Mouse (Mus musculus) hindbrain, embryonic 14.5 days (tissue): ENCODE data around the gene Endov. TPM values are rescaled to one million over a fixed set of nuclear protein-coding genes. Genes with fewer than 3 reads are reported as not detected.
A peak's percentile ranks its signal among the peaks of the same experiment; 100 is the strongest.

ENCODE experiments used
- ATAC-seq: fragments of 200-750 bp; cut with Nextera tagmentation; 2 replicates; pipeline ENCODE4 v1.8.0; 2017; ENCODE audit warnings: moderate number of reproducible peaks, mild to moderate bottlenecking, moderate TSS enrichment, moderate library complexity; ENCODE audit not compliant: low FRiP score
- DNase-seq: peaks from one replicate; pipeline ENCODE4 v3.0.0-alpha.2; 2015; ENCODE audit warnings: low spot score
- H3K27ac ChIP-seq: fragments of 300-500 bp; sonication (generic); 2 replicates; pipeline ENCODE4 v1.5.1; 2014; ENCODE audit warnings: mild to moderate bottlenecking, moderate library complexity
- H3K27me3 ChIP-seq: fragments of 300-500 bp; sonication (generic); 2 replicates; pipeline ENCODE4 v1.6.1; 2014; ENCODE audit warnings: mild to moderate bottlenecking, low read length, mixed read lengths; ENCODE audit not compliant: control insufficient read depth, insufficient read depth
- H3K36me3 ChIP-seq: fragments of 300-500 bp; sonication (generic); replicated peaks from 2 replicates; pipeline ENCODE4 v1.6.1; 2014; ENCODE audit not compliant: control insufficient read depth, insufficient read depth
- H3K4me1 ChIP-seq: fragments of 300-500 bp; sonication (generic); replicated peaks from 2 replicates; pipeline ENCODE4 v1.6.1; 2014; ENCODE audit warnings: antibody characterized with exemption, low read length, mixed read lengths; ENCODE audit not compliant: control insufficient read depth, insufficient read depth
- H3K4me2 ChIP-seq: fragments of 300-500 bp; sonication (generic); replicated peaks from 2 replicates; pipeline ENCODE4 v1.6.1; 2014; ENCODE audit warnings: mild to moderate bottlenecking, moderate library complexity
- H3K4me3 ChIP-seq: fragments of 300-500 bp; sonication (generic); replicated peaks from 2 replicates; pipeline ENCODE4 v1.5.1; 2014; ENCODE audit warnings: mild to moderate bottlenecking, low read length
- H3K9ac ChIP-seq: fragments of 300-500 bp; sonication (generic); 2 replicates; pipeline ENCODE4 v1.6.1; 2014
- H3K9me3 ChIP-seq: fragments of 300-500 bp; sonication (generic); 2 replicates; pipeline ENCODE4 v1.6.1; 2016; ENCODE audit warnings: low read length; ENCODE audit not compliant: control insufficient read depth
- WGBS: fragments of 180-500 bp; shearing (Covaris S2); extraction: QIAGEN DNeasy Blood & Tissue Kit; methylation state at CpG from one replicate; pipeline ENCODE4 v1.1.7; 2014; 5-methylcytosine and 5-hydroxymethylcytosine counted together
- polyA plus RNA-seq: library from polyadenylated mRNA; unstranded; fragments of >200 nt; fragmentation: Nextera tagmentation; extraction: Ambion mirVana; gene quantifications from 2 replicates; pipeline ENCODE4 v1.2.1, GENCODE M21; 2014

Gene Endov
- polyA plus RNA-seq, 1 experiment from 2014 or later = 15.9 TPM

DNA sequence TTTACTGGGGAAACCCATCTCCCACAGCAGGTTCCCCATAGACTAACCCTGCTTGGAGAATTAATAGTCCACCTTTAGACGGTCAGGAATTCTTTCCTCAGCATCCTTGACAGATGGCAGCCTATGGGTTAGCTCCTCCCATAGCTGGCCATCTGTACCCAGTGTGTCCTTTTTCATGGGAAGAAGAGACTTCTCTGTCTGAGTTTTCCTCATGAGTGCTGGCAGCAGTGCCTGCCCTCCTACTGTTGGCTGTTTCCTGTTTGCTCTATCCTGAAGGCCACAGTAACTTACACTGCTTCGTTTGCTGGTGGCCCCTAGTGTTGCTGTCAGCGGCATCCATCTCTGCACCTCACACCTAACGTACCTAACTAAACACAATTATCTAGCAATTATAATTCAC lies 6.3 kb downstream of the Endov start:
- WGBS = 71% methylated on average over 4 of the region's 4 CpGs
- DNase-seq (no peak), ATAC-seq (no peak)
- H3K4me3 ChIP-seq = no peak overlapping the region
- peaks cover 30% of the 10 kb centered on the region for H3K36me3 ChIP-seq
- H3K4me2 ChIP-seq = no peak overlapping the region
- H3K4me1 ChIP-seq = peaks cover 6% of the 10 kb centered on the region
- H3K9ac ChIP-seq = no peak overlapping the region
- H3K27me3 ChIP-seq = no peaks in the 10 kb centered on the region
- H3K27ac ChIP-seq = no peak overlapping the region
- H3K9me3 ChIP-seq = no peaks in the 10 kb centered on the region

DNA sequence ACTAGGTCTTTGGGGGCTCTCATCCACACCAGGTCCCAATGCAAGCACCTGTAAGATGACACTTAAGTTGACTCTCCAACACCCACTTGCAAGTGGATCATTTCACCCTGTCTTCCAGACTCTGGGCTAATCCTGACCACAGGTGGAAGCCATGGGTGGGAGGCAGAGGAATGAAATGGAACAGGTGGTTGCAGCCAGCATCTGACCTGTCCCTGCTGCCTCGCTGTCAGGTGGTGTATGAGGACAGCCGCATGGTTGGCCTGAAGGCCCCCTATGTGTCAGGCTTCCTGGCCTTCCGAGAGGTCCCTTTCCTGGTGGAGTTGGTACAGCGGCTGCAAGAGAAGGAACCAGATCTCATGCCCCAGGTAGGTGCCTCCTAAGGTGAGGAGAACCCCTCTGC lies 8.2 kb downstream of the Endov start:
- Histone ChIP-seq H3K9ac (no peak overlapping the region), H3K27ac (no peak overlapping the region), H3K4me2 (no peak overlapping the region), H3K27me3 (no peaks in the 10 kb centered on the region), H3K4me3 (no peak overlapping the region), H3K9me3 (no peaks in the 10 kb centered on the region), H3K4me1 (no peaks in the 10 kb centered on the region), H3K36me3 (peaks cover 42% of the 10 kb centered on the region)
- ATAC-seq (no peak), DNase-seq (no peak)
- 96% methylated on average over 4 of the region's 4 CpGs for WGBS

DNA sequence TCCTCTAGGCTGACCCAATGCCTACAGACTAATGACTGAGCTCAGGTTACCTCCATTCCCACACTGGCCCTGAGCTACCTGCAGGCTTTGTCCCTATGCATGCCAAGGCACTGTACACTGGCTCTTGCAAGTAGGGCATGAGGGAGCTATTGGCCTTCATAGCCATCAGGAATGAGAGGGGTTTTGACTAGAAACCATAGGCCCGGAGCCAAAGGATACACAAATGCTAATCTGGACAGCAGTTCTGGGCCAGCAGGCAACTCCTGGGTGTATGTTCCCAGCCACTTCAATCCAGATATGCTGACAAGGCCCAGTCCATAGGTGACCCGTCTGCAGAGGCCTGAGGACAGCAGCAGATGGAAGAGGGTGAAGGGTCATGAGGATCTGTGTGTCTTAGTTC lies 8.9 kb downstream of the Endov start:
- Histone ChIP-seq H3K27ac (no peak overlapping the region), H3K9me3 (no peaks in the 10 kb centered on the region), H3K4me3 (no peak overlapping the region), H3K27me3 (no peaks in the 10 kb centered on the region), H3K4me2 (no peak overlapping the region), H3K36me3 (peaks cover 49% of the 10 kb centered on the region), H3K4me1 (no peaks in the 10 kb centered on the region), H3K9ac (no peak overlapping the region)
- no peak for DNase-seq
- no peak for ATAC-seq
- WGBS = 80% methylated on average over 2 of the region's 2 CpGs

DNA sequence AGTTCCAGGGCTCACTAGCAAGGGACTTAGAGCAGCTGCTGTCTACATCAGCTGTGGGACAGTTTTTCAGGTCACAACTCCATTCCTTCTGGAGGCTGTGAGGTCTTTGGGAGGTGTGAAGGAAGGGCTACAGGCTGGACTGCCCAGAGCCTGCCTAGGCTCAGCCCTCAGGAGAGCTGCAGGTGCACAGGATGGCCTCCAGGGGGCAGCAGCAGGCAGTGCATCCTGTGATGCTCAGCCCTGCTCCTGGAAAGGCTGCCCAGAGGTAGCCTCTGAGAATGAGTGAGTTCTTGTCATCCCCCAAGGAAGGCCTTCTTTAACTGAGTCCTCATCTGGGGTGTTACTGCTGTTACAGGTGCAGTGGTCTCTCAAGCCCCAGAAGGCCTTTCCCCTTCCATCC lies 12.5 kb downstream of the Endov start:
- Histone ChIP-seq H3K27ac (no peak overlapping the region), H3K4me3 (no peak overlapping the region), H3K4me2 (no peak overlapping the region), H3K27me3 (no peaks in the 10 kb centered on the region), H3K9ac (no peak overlapping the region), H3K36me3 (peaks cover 72% of the 10 kb centered on the region), H3K4me1 (no peaks in the 10 kb centered on the region), H3K9me3 (no peaks in the 10 kb centered on the region)
- DNase-seq (peak; percentile 83), ATAC-seq (peak; percentile 57; the same call in 1 of the 2 replicates)

DNA sequence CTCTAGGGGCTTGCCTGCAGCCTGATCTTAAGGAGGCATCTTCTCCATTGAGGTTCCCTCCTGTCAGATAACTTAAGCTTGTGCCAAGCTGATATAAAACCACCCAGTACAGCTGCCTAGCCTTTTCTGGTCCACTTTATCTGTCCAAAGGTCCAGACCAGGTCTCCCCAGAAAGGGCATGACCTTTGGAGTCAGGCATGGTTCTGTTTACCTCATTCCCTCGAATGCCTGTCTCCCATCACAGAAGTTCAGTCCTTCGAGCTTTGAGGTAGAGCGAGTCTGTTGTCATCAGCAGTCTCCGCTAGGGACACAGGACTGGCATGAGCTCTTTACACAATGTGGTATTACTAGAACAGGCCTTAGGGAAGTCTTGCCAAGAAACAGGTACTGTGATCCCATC lies 15.2 kb downstream of the Endov start:
- WGBS = 91% methylated on average over 4 of the region's 4 CpGs
- no peaks in the 10 kb centered on the region for H3K9me3 ChIP-seq
- H3K9ac ChIP-seq = no peak overlapping the region
- H3K36me3 ChIP-seq = peaks cover 59% of the 10 kb centered on the region
- H3K4me1 ChIP-seq = peaks cover 3% of the 10 kb centered on the region; the same call in 1 of the 2 replicates
- ATAC-seq (no peak), DNase-seq (no peak)
- no peak overlapping the region for H3K4me3 ChIP-seq
- no peaks in the 10 kb centered on the region for H3K27me3 ChIP-seq
- no peak overlapping the region for H3K4me2 ChIP-seq
- H3K27ac ChIP-seq = no peak overlapping the region

DNA sequence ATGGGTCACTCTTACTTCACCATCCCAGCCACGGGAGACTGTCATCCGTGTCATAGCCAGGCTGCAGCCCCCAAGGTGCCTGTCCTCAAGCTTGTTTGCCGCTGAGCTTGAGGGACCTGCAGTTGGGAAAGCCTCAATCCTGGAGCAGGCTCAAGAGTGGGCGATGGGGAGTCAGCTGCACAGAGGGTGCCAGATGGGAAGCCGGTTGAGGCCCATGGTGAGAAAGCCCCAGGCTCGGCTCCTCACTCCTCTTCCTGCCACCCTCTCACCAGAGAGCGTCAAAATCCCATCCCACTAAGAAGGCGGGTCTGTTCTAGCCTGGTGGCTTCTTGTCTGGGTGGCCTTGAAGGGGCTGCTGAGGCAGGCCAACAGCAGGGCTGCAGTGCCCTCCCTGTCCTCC lies 16.6 kb downstream of the Endov start:
- no peak overlapping the region for H3K9ac ChIP-seq
- H3K27ac ChIP-seq = no peak overlapping the region
- no peak overlapping the region for H3K4me3 ChIP-seq
- H3K4me2 ChIP-seq = no peak overlapping the region
- DNase-seq (no peak), ATAC-seq (no peak)
- H3K9me3 ChIP-seq = no peaks in the 10 kb centered on the region
- peaks cover 45% of the 10 kb centered on the region for H3K36me3 ChIP-seq
- no peaks in the 10 kb centered on the region for H3K27me3 ChIP-seq
- WGBS = 87% methylated on average over 8 of the region's 8 CpGs
- peaks cover 3% of the 10 kb centered on the region; the same call in 1 of the 2 replicates for H3K4me1 ChIP-seq

DNA sequence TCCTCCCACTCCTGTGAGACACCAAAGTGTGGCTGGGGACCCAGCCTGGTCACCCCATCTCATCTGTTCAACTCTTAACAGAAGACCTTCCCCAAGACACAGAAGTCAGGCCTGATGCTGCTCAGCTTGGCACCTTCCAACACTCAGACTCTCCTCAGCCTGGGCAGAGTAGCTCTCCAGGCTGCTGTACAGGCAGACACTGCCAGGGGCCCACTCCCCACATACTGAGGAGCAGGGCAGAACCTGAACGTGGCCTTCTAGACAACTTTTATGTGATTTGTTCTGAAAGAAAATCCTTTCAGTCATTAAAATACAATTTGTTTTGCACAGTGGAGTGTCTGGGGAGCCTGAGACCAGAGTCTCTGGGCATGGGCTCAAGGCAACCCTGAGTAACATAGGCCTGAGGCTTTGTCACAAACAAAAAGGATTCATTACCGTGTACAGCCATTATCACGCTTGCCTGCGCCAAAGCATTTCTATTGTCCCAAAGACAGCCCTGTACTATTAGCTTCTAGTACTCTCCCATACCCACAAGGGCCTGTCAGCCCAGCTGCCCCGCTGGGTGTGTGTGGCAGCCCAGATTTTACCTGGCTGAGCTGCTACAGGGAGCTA lies 18.1 kb downstream of the Endov start:
- WGBS = 26% methylated on average over 5 of the region's 5 CpGs
- Histone ChIP-seq H3K36me3 (peaks cover 37% of the 10 kb centered on the region), H3K9me3 (no peaks in the 10 kb centered on the region), H3K4me1 (peaks cover 12% of the 10 kb centered on the region), H3K27me3 (no peaks in the 10 kb centered on the region), H3K4me3 (no peak overlapping the region), H3K4me2 (no peak overlapping the region), H3K9ac (no peak overlapping the region), H3K27ac (peak overlapping the region; percentile 70; the same call in 1 of the 2 replicates)
- DNase-seq = no peak
- no peak for ATAC-seq

DNA sequence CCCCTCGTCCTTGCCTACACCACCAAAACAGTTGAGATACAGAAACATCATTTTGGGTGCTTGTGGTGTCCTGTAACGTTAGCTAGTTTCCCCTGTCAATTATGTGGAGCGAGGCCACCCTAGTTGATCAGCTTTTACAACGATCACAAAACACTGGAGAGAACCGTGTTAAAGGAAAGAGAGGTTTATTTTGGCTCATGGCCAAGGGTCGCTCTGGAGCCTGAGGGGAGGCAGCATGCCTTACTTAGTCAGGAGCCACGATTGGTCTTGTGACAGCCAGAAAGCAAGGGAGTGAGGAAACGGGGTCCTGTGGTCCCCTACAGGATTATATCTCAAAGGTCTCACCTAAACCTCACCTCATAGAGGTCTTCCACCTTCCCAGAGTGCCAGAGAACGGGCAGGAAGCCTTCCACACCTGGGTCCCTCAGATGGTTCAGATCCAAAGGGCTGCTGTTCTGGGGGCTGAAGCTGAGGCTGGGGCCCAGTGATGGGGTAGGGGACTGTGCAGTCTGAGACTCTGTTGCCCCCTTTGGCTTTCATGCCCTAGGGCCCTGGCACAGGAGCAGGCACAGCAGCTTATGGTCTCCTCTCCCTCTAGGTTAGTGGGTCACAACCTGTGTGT lies 22.0 kb downstream of the Endov start:
- H3K9ac ChIP-seq = no peak overlapping the region
- H3K4me2 ChIP-seq = no peak overlapping the region
- H3K4me1 ChIP-seq = peaks cover 33% of the 10 kb centered on the region
- no peaks in the 10 kb centered on the region for H3K27me3 ChIP-seq
- peak overlapping the region; percentile 1; the same call in 1 of the 2 replicates for H3K27ac ChIP-seq
- DNase-seq (no peak), ATAC-seq (no peak)
- peaks cover 4% of the 10 kb centered on the region; the same call in 1 of the 2 replicates for H3K36me3 ChIP-seq
- H3K9me3 ChIP-seq = no peaks in the 10 kb centered on the region
- 48% methylated on average over 9 of the region's 9 CpGs for WGBS
- H3K4me3 ChIP-seq = no peak overlapping the region

DNA sequence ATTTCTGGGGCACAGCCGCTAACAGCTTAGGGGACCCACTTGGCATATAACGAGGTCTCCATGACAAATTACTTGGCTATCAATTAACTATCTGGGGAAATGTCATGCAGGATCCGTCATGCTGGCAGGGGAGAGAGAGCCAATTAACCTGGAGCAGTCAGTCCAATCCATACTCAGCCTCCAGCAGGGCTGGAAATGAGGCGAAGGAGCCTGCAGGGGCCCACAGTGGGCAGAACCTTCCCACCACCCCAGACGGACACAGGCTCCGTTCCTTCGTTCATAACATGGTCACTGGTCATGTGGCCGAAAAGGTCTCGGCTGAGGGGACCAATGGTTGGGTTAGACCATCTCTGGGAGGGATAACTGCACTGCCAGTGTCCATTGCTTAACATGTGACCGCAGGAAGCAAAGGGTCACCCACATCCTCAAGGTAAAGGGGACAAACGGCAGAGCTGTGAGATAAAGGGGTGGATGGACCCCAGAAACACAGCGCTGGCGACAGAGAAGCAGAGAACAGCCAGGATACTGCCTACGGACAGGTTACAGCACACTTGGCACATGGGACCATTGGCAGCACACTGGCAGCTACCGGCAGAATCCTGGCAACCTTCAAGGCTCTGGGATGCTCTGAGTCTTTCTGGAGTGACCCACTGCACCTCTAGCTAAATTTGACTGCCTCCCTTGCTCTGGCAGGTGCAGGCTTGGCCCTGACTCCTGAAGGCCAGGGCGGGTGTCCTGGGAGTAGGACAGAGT lies 23.1 kb downstream of the Endov start:
- Histone ChIP-seq H3K27ac (peak overlapping the region; percentile 80), H3K27me3 (no peaks in the 10 kb centered on the region), H3K4me1 (peaks cover 33% of the 10 kb centered on the region), H3K9ac (peak overlapping the region; percentile 45), H3K4me3 (peak overlapping the region; percentile 11; the same call in 1 of the 2 replicates), H3K9me3 (no peaks in the 10 kb centered on the region), H3K36me3 (no peaks in the 10 kb centered on the region), H3K4me2 (peak overlapping the region; percentile 43)
- ATAC-seq (no peak), DNase-seq (no peak)
- WGBS = 34% methylated on average over 16 of the region's 16 CpGs
